9 mouse cellular contexts compared by ENCODE assay signal in genomic region chr14:9393271-9393771, GRCm38 (mm10).
DNase-seq lines count a peak whose midpoint lies in the region; ATAC-seq and TF ChIP-seq lines count a peak whose summit lies in the region.
"Had no signal": no experiment of that assay in that cellular context is flagged by ENCODE, and none has a peak within 500 bp of the region (broad histone marks: within the 10 kb centered on the region; RNA-seq: fewer than 3 reads in every experiment).

No protein-coding gene starts in this region.

- no peak overlapping the region for H3K4me2 ChIP-seq in embryonic facial prominence, embryonic 11.5 days (ENCODE audit: low read depth, low read length)
- no peak overlapping the region for H3K4me2 ChIP-seq in limb, embryonic 14.5 days (replicated peaks; ENCODE audit: low read depth, low read length, severe bottlenecking)
- H3K4me2 ChIP-seq in neural tube, embryonic 14.5 days (ENCODE audit: low read depth, low read length) = no peak overlapping the region
- H3K4me2 ChIP-seq: embryonic facial prominence, embryonic 12.5 days had no signal

- peak; percentile 73 for DNase-seq in A20 (ENCODE audit: low read depth, low spot score)
- peak; percentile 84 for DNase-seq in adrenal gland, postnatal 10 days
- DNase-seq in embryonic facial prominence, embryonic 11.5 days (ENCODE audit: low spot score) = peak; percentile 83
- peak; percentile 50 to 76 for DNase-seq in heart, adult 9 months (ENCODE audit: low spot score in 2 of 2)
- peak; percentile 58 for DNase-seq in kidney, adult 9 months
- peak; percentile 54 for DNase-seq in limb, embryonic 14.5 days (ENCODE audit: low spot score)
- DNase-seq in thymus, postnatal 14 days = peak; percentile 36

- no peak overlapping the region for H3K27ac ChIP-seq in embryonic facial prominence, embryonic 11.5 days (replicated peaks; ENCODE audit: low read depth, low read length)
- no peak overlapping the region for H3K27ac ChIP-seq in limb, embryonic 14.5 days (replicated peaks; ENCODE audit: low read depth, low read length)
- no peak overlapping the region for H3K27ac ChIP-seq in neural tube, embryonic 14.5 days (ENCODE audit: low read depth, low read length)
- H3K27ac ChIP-seq: embryonic facial prominence, embryonic 12.5 days had no signal

- no peak for ATAC-seq in embryonic facial prominence, embryonic 11.5 days (replicated peaks; ENCODE audit: insufficient number of reproducible peaks, low FRiP score, low TSS enrichment, low read depth)
- 0 out of 2 replicates have a peak, but pooled peaks have one; percentile 47 for ATAC-seq in limb, embryonic 14.5 days (ENCODE audit: low FRiP score, low read depth)
- ATAC-seq in neural tube, embryonic 14.5 days (ENCODE audit: low read depth) = peak; percentile 44; the same call in 1 of the 2 replicates

- no peak overlapping the region for H3K4me3 ChIP-seq in embryonic facial prominence, embryonic 11.5 days (ENCODE audit: low read depth, low read length)
- H3K4me3 ChIP-seq in limb, embryonic 14.5 days (replicated peaks; ENCODE audit: low read length) = no peak overlapping the region
- H3K4me3 ChIP-seq in neural tube, embryonic 14.5 days (ENCODE audit: low read depth, low read length) = no peak overlapping the region
- H3K4me3 ChIP-seq: embryonic facial prominence, embryonic 12.5 days had no signal

- no peak for TF ChIP-seq POLR2A in limb, embryonic 14.5 days (IDR thresholded peaks at IDR 0.05; ENCODE audit: borderline replicate concordance, extremely low read depth, insufficient read depth, insufficient read length)

- 26% methylated on average over 4 of the region's 4 CpGs for WGBS in embryonic facial prominence, embryonic 11.5 days
- 12% methylated on average over 4 of the region's 4 CpGs for WGBS in limb, embryonic 14.5 days
- WGBS in neural tube, embryonic 14.5 days = 21% methylated on average over 4 of the region's 4 CpGs

- no peaks in the 10 kb centered on the region for H3K36me3 ChIP-seq in embryonic facial prominence, embryonic 11.5 days (replicated peaks; ENCODE audit: control insufficient read depth, insufficient read depth, low read depth, low read length)
- no peaks in the 10 kb centered on the region for H3K36me3 ChIP-seq in limb, embryonic 14.5 days (ENCODE audit: control insufficient read depth, insufficient read depth, low read length)
- H3K36me3 ChIP-seq in neural tube, embryonic 14.5 days (ENCODE audit: control insufficient read depth, insufficient read depth, low read length) = no peaks in the 10 kb centered on the region
- H3K36me3 ChIP-seq: embryonic facial prominence, embryonic 12.5 days had no signal

- no peaks in the 10 kb centered on the region for H3K27me3 ChIP-seq in embryonic facial prominence, embryonic 11.5 days (ENCODE audit: control insufficient read depth, insufficient read depth, low read length)
- H3K27me3 ChIP-seq in limb, embryonic 14.5 days (ENCODE audit: control insufficient read depth, insufficient read depth, low read length) = no peaks in the 10 kb centered on the region
- no peaks in the 10 kb centered on the region for H3K27me3 ChIP-seq in neural tube, embryonic 14.5 days (ENCODE audit: control insufficient read depth, insufficient read depth, low read length)
- H3K27me3 ChIP-seq: embryonic facial prominence, embryonic 12.5 days had no signal

- H3K9ac ChIP-seq in embryonic facial prominence, embryonic 11.5 days (replicated peaks; ENCODE audit: low read length) = no peak overlapping the region
- no peak overlapping the region for H3K9ac ChIP-seq in limb, embryonic 14.5 days (ENCODE audit: low read depth, low read length, severe bottlenecking)
- no peak overlapping the region for H3K9ac ChIP-seq in neural tube, embryonic 14.5 days (replicated peaks; ENCODE audit: low read depth, low read length)
- H3K9ac ChIP-seq: embryonic facial prominence, embryonic 12.5 days had no signal

- no peaks in the 10 kb centered on the region for H3K4me1 ChIP-seq in embryonic facial prominence, embryonic 11.5 days (ENCODE audit: control insufficient read depth, insufficient read depth, low read length)
- H3K4me1 ChIP-seq in limb, embryonic 14.5 days (ENCODE audit: control insufficient read depth, insufficient read depth, low read length) = no peaks in the 10 kb centered on the region
- H3K4me1 ChIP-seq in neural tube, embryonic 14.5 days (ENCODE audit: control insufficient read depth, insufficient read depth, low read length) = no peaks in the 10 kb centered on the region
- H3K4me1 ChIP-seq: embryonic facial prominence, embryonic 12.5 days had no signal

- H3K9me3 ChIP-seq in embryonic facial prominence, embryonic 11.5 days (replicated peaks; ENCODE audit: control insufficient read depth, low read length) = no peaks in the 10 kb centered on the region
- no peaks in the 10 kb centered on the region for H3K9me3 ChIP-seq in limb, embryonic 14.5 days (ENCODE audit: control insufficient read depth, low read length)
- H3K9me3 ChIP-seq in neural tube, embryonic 14.5 days (ENCODE audit: control insufficient read depth, low read length) = no peaks in the 10 kb centered on the region
- H3K9me3 ChIP-seq: embryonic facial prominence, embryonic 12.5 days had no signal
